Mouse (Mus musculus): ENCODE results near the gene Dnah10. TPM values are rescaled to one million over a fixed set of nuclear protein-coding genes. Genes with fewer than 3 reads are reported as not detected.
"Not testable (repeated sequence)": the region's sequence is repeated elsewhere in the genome, so short reads cannot be mapped to it uniquely, and the experiment has no call there.

Gene Dnah10
- polyA plus RNA-seq, 1 experiment from 2014 or later: 0.07 TPM

DNA sequence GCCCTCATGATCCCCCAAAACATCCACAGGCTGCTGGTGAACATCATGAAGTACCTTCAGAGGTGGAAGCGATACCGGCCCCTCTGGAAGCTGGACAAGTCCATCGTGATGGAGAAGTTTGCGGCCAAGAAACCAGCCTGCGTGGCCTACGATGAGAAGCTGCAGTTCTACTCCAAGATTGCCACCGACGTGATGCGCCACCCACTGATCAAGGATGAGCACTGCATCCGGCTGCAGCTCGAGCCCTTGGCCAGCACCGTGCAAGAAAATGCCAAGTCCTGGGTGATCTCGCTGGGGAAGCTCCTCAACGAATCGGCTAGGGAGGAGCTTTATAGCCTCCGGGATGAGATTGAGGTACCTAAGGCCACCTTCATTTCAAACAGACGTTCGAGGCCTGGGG, 36.1 kb downstream of the Dnah10 start:
- Histone ChIP-seq H3K36me3 (replicated peaks) (no peaks in the 10 kb centered on the region), H3K9me3 (peaks cover 8% of the 10 kb centered on the region; the same call in 1 of the 2 replicates), H3K4me3 (no peak overlapping the region), H3K4me1 (no peaks in the 10 kb centered on the region), H3K27me3 (replicated peaks; ENCODE audit: low read depth, poor library complexity, severe bottlenecking) (no peaks in the 10 kb centered on the region), H3K27ac (replicated peaks) (no peak overlapping the region)
- WGBS: 64% methylated on average over 18 of the region's 18 CpGs
- no peak for DNase-seq (ENCODE audit: low spot score)

DNA sequence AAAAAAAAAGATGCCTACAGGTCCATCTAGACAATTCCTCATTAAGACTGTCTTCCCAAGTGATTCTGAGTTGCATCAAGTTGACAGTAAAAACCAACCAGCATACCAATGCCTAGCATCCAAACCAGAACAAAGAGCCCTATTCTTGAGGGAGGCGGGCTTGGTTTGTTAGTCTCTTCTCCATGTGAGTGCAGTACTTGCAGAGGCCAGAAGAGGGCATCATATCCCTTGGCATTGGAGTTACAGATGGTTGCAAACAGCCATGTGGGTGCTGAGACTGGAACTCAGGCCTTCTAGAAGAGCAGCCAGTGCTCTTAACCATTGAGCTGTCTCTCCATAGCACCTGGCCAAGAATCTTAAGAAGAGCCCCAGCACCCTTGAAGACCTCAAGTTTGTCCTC, 36.9 kb downstream of the Dnah10 start:
- H3K27ac ChIP-seq (replicated peaks): no peak overlapping the region
- no peak for DNase-seq (ENCODE audit: low spot score)
- H3K27me3 ChIP-seq (replicated peaks; ENCODE audit: low read depth, poor library complexity, severe bottlenecking): no peaks in the 10 kb centered on the region
- H3K4me1 ChIP-seq: no peaks in the 10 kb centered on the region
- peaks cover 8% of the 10 kb centered on the region; the same call in 1 of the 2 replicates for H3K9me3 ChIP-seq
- whole genome bisulfite sequencing: 79% methylated on average over 1 of the region's 1 CpGs
- H3K36me3 ChIP-seq (replicated peaks): no peaks in the 10 kb centered on the region
- no peak overlapping the region for H3K4me3 ChIP-seq

DNA sequence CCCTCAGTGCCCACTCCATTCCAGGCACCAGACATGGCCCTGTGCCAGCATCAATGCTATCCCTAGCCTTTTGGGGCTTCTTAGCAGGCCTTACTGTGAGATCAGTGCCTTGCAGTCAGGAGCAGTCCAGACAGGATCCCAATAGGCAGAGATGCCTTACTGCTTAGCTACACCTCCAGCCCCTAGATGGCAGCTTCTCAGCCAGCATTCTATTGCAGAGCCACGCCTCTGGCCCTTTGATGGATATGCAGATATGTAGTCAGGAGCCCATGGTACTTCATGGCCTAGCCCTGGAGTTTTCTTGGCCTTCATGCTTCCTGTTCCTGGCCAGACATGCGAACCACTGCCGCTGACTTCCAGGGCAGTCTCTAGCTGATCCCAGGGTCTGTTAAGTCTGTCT, 49.7 kb downstream of the Dnah10 start:
- H3K9me3 ChIP-seq: 0 out of 2 replicates have a peak, but pooled peaks cover 4% of the 10 kb centered on the region
- H3K27me3 ChIP-seq (replicated peaks; ENCODE audit: low read depth, poor library complexity, severe bottlenecking): no peaks in the 10 kb centered on the region
- H3K27ac ChIP-seq (replicated peaks): no peak overlapping the region
- H3K36me3 ChIP-seq (replicated peaks): no peaks in the 10 kb centered on the region
- 74% methylated on average over 3 of the region's 3 CpGs for WGBS
- H3K4me3 ChIP-seq: no peak overlapping the region
- DNase-seq (ENCODE audit: low spot score): no peak
- H3K4me1 ChIP-seq: no peaks in the 10 kb centered on the region

DNA sequence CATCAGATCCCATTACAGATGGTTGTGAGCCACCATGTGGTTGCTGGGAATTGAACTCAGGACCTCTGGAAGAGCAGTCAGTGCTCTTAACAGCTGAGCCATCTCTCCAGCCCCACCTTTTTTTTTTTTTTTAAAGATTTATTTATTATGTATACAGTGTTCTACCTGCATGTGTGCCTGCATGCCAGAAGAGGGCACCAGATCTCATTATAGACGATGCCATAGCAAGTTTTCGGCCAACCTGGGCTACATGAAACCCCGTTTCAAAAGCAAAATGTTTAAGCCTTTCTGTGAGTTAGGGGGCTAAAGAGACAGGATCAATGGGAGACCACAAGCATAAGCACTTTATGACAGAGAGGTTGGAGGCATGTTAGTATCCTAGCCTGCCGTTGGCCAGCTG, 51.4 kb downstream of the Dnah10 start:
- H3K27ac ChIP-seq (replicated peaks); H3K4me3 ChIP-seq; H3K36me3 ChIP-seq (replicated peaks); H3K27me3 ChIP-seq (replicated peaks; ENCODE audit: low read depth, poor library complexity, severe bottlenecking); H3K4me1 ChIP-seq; DNase-seq (ENCODE audit: low spot score): not testable (repeated sequence)
- 92% methylated on average over 4 of the region's 4 CpGs for WGBS
- H3K9me3 ChIP-seq: peaks cover 12% of the 10 kb centered on the region; the same call in 1 of the 2 replicates

DNA sequence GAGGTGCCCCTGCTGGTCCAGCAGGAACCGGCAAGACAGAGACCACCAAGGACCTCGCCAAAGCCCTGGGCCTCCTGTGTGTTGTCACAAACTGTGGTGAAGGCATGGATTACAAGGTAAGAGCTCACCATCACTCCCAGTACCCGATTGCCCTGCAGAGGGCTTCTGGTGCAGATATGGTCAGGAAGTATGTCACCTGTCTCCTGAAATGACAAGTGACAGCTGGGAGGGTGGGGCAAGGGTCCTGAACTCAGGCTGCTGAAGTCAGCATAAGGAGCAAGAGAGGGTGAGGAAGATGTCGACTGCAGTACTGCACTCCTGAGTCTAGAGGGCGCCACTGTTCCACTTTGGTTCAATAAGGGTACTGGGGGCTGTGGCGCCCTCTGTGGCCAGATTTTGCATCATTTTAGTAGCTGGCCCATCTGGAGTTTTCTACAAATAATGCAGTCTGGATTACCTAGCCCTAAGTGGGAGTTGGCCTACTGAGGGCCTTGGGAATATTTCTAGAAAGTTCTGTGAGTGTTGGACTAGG, 52.4 kb downstream of the Dnah10 start:
- Histone ChIP-seq H3K4me1 (no peaks in the 10 kb centered on the region), H3K4me3 (no peak overlapping the region), H3K27me3 (replicated peaks; ENCODE audit: low read depth, poor library complexity, severe bottlenecking) (no peaks in the 10 kb centered on the region), H3K36me3 (replicated peaks) (no peaks in the 10 kb centered on the region), H3K27ac (replicated peaks) (no peak overlapping the region), H3K9me3 (peaks cover 12% of the 10 kb centered on the region; the same call in 1 of the 2 replicates)
- DNase-seq (ENCODE audit: low spot score): peak; percentile 27
- WGBS: 62% methylated on average over 6 of the region's 6 CpGs

DNA sequence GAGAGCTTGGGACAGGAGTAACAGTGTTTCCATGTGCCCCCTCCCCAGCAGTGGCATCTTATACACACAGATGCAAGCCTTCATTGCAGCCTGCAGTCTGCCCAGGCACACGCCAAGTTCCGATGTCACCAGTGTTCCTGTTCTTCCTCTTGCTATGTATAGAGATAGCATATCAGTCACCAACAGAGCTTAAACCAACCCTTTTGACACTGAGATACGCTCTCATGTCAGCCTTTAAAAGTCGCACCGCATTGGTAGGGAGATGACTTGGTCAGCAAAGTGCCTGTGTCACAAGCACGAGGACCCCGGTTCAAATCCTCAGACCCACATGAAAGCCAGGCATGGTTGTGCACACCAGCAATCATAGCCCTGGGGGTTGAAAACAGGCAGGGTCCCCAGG, 55.0 kb downstream of the Dnah10 start:
- Histone ChIP-seq H3K4me1 (no peaks in the 10 kb centered on the region), H3K27me3 (replicated peaks; ENCODE audit: low read depth, poor library complexity, severe bottlenecking) (no peaks in the 10 kb centered on the region), H3K36me3 (replicated peaks) (no peaks in the 10 kb centered on the region), H3K27ac (replicated peaks) (no peak overlapping the region), H3K4me3 (no peak overlapping the region), H3K9me3 (peaks cover 12% of the 10 kb centered on the region; the same call in 1 of the 2 replicates)
- 95% methylated on average over 7 of the region's 7 CpGs for WGBS
- no peak for DNase-seq (ENCODE audit: low spot score)

DNA sequence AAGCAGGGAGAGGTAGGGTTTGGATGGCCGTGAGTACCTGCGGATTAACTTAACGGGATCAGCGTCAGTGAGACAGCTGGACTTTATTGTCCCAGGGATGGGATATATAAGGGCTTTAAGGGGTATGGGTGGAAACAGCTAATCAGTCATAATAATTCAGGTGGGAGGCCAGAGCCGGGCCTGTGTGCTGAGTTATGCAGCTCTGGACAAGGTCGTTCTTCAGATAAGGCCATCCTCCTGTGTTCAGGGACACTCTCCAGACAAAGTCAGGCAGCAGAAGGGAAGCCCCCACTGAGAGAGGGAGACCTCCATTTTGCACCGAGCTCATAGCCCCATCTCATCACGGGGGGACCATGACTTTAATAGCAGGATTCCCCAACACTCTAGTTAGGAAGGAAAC, 56.8 kb downstream of the Dnah10 start:
- Histone ChIP-seq H3K4me3 (no peak overlapping the region), H3K9me3 (peaks cover 21% of the 10 kb centered on the region), H3K27ac (replicated peaks) (no peak overlapping the region), H3K27me3 (replicated peaks; ENCODE audit: low read depth, poor library complexity, severe bottlenecking) (no peaks in the 10 kb centered on the region), H3K36me3 (replicated peaks) (no peaks in the 10 kb centered on the region), H3K4me1 (no peaks in the 10 kb centered on the region)
- WGBS: 89% methylated on average over 8 of the region's 8 CpGs
- DNase-seq (ENCODE audit: low spot score): no peak

DNA sequence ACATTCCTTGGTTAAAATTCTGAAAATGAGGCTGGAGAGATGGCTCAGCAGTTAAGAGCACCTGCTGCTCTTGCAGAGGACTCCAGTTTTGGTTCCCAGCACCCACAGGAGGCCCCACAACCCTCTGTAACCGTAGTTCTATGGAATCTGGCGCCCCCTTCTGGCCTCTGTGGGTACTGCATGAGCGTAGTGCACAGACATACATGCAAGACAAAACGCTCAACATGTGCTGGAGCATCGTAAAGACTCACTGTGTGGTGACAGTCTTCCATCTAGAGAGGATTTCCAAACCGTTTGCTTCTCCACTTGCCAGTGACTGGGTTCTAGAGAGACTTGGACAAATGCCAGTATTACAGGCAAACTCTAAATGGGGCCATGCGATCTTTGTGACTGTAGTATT, 60.8 kb downstream of the Dnah10 start:
- Histone ChIP-seq H3K27me3 (replicated peaks; ENCODE audit: low read depth, poor library complexity, severe bottlenecking) (no peaks in the 10 kb centered on the region), H3K9me3 (peaks cover 12% of the 10 kb centered on the region), H3K36me3 (replicated peaks) (no peaks in the 10 kb centered on the region), H3K4me3 (no peak overlapping the region), H3K4me1 (no peaks in the 10 kb centered on the region), H3K27ac (replicated peaks) (no peak overlapping the region)
- 84% methylated on average over 7 of the region's 7 CpGs for WGBS
- DNase-seq (ENCODE audit: low spot score): no peak

DNA sequence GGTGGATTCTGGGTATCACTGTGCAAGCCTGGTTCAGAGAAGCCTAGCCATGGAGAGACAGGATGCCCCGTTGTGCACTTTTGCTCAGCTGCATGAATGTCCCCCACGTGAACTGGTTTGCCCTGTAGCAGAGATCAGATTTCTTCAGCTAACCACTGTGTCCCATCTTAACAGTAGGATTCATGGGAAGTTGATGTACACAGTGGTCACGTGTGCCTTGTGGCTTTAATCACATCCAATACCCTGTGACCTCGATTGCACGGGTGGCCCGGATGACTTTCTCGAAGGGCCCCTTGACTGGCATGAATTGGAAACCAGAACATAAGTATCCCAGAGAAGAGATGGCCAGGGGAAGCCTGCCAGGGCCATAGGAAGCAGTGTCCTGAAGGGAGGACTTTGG, 67.2 kb downstream of the Dnah10 start:
- Histone ChIP-seq H3K9me3 (no peaks in the 10 kb centered on the region; the same call in 1 of the 2 replicates), H3K4me1 (no peaks in the 10 kb centered on the region), H3K27me3 (replicated peaks; ENCODE audit: low read depth, poor library complexity, severe bottlenecking) (no peaks in the 10 kb centered on the region), H3K36me3 (replicated peaks) (no peaks in the 10 kb centered on the region), H3K27ac (replicated peaks) (no peak overlapping the region), H3K4me3 (no peak overlapping the region)
- 85% methylated on average over 7 of the region's 7 CpGs for WGBS
- DNase-seq (ENCODE audit: low spot score): no peak

DNA sequence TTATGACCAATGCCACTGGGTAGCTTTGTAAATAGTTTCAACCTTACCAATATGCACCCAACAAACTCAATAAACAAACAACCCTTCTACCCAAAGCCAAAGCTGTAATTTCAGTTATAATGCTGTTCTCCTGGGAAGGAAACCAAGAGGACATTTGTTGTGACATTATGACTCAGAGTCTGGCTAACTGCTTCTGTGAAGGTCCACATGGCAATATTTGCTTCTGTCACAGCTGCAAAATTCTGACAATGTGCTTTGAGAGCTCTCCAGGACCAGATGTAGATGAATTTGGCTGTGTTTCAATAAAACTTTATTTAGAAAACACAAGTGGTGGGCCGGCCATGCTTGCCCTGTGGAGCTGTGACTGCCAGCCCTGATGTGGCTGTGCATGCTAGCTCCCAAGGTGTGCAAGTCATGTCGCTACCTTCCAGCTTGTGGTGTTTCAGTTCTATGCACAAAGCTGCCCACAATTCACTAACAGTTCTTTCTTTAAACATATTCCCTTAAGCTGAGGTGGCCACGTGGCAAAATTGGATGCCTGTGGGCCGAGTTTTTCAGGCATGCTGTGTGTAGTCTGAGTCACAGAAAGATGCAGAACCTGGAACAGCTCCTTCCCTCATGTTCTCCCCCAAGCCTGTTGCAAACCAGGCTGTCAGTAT, 85.0 kb downstream of the Dnah10 start:
- H3K4me3 ChIP-seq: no peak overlapping the region
- WGBS: 86% methylated on average over 4 of the region's 4 CpGs
- no peak for DNase-seq (ENCODE audit: low spot score)
- no peaks in the 10 kb centered on the region for H3K36me3 ChIP-seq (replicated peaks)
- 0 out of 2 replicates have a peak, but pooled peaks cover 2% of the 10 kb centered on the region for H3K9me3 ChIP-seq
- H3K27me3 ChIP-seq (replicated peaks; ENCODE audit: low read depth, poor library complexity, severe bottlenecking): no peaks in the 10 kb centered on the region
- peaks cover 3% of the 10 kb centered on the region for H3K4me1 ChIP-seq
- no peak overlapping the region for H3K27ac ChIP-seq (replicated peaks)

DNA sequence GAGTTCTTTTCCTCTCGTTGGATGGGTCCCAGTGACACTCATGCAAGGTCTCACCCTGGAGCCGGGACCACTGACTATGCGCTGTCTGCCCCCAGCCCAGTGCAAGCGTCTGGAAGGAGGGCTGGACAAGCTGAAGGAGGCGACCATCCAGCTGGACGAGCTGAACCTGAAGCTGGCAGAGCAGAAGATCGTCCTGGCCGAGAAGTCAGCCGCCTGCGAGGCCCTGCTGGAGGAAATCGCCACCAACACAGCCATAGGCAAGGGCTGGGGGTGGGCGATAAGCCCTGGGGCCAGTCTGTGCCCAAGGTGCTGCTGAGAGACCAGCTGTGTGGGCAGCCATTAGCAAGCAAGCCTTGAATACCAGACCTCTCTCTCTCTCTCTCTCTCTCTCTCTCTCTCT, 87.6 kb downstream of the Dnah10 start:
- Histone ChIP-seq H3K9me3 (0 out of 2 replicates have a peak, but pooled peaks cover 2% of the 10 kb centered on the region), H3K4me3 (no peak overlapping the region), H3K27me3 (replicated peaks; ENCODE audit: low read depth, poor library complexity, severe bottlenecking) (no peaks in the 10 kb centered on the region), H3K27ac (replicated peaks) (no peak overlapping the region), H3K4me1 (peaks cover 6% of the 10 kb centered on the region), H3K36me3 (replicated peaks) (no peaks in the 10 kb centered on the region)
- 86% methylated on average over 12 of the region's 12 CpGs for WGBS
- no peak for DNase-seq (ENCODE audit: low spot score)

DNA sequence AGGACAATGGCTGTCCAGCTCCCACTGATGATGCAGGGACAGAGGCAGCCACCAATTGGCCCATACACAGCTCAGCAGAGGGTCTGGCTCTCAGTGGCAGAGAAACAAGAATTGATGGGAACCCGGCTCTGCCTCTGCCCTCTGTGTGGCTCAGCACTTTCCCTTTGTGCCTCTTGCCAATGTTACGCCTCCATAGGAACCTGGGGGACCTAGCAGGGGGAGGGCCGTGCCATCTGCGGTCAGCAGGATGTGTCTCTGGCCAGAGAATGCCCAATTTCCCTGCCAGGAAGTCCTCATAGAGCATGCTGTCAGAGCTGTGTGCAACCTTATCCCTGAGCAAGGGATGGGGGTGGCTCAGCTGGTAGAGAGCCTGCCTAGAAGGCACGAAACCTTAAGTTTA, 89.9 kb downstream of the Dnah10 start:
- H3K4me3 ChIP-seq: no peak overlapping the region
- WGBS: 67% methylated on average over 5 of the region's 5 CpGs

DNA sequence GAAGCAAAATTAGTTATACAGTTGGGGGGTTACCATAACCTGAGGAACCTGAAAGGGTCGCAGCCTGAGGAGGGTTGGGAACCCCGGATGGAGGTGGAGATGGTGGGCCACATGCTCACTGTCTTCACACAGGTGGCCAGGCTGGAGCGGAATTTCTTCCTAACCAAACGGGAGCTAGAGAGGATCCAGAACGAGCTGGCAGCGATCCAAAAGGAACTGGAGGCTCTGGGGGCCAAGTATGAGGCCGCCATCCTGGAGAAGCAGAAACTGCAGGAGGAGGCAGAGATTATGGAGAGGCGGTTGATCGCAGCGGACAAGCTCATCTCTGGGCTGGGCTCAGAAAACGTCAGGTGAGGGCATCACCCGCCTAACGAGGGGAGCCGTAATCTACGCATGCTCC, 92.2 kb downstream of the Dnah10 start:
- WGBS: 89% methylated on average over 15 of the region's 15 CpGs
- peaks cover 6% of the 10 kb centered on the region for H3K4me1 ChIP-seq
- H3K27me3 ChIP-seq (replicated peaks; ENCODE audit: low read depth, poor library complexity, severe bottlenecking): no peaks in the 10 kb centered on the region
- no peak overlapping the region for H3K4me3 ChIP-seq
- H3K36me3 ChIP-seq (replicated peaks): no peaks in the 10 kb centered on the region
- H3K27ac ChIP-seq (replicated peaks): no peak overlapping the region
- 0 out of 2 replicates have a peak, but pooled peaks cover 14% of the 10 kb centered on the region for H3K9me3 ChIP-seq
- no peak for DNase-seq (ENCODE audit: low spot score)

More for the DNA sequence above, 89.9 kb downstream of the Dnah10 start:
- Histone ChIP-seq H3K27ac (replicated peaks) (no peak overlapping the region; the same call in 1 of the 2 replicates), H3K9me3 (0 out of 2 replicates have a peak, but pooled peaks cover 11% of the 10 kb centered on the region), H3K4me1 (peaks cover 6% of the 10 kb centered on the region), H3K27me3 (replicated peaks; ENCODE audit: low read depth, poor library complexity, severe bottlenecking) (no peaks in the 10 kb centered on the region), H3K36me3 (replicated peaks) (no peaks in the 10 kb centered on the region)
- DNase-seq (ENCODE audit: low spot score): no peak
